Mouse (Mus musculus): ENCODE results near the gene Tmem144.
A peak's percentile ranks its signal among the peaks of the same experiment; 100 is the strongest.

The Tmem144 gene

GRCm38 (mm10) chr3:79852654-79853166 lies at the start of gene Tmem144:
TSS of gene Tmem144 (minus strand) at chr3:79852773.
- DNase-seq (ENCODE audit: low spot score in 2 of 2), result no peak

GRCm38 (mm10) chr3:79901734-79902133 lies 49.2 kb upstream of the Tmem144 start:
- DNase-seq (ENCODE audit: low spot score in 2 of 2), result no peak

GRCm38 (mm10) chr3:79901321-79901720 lies 48.7 kb upstream of the Tmem144 start:
- DNase-seq (ENCODE audit: low spot score in 2 of 2), result no peak

- no peak for DNase-seq (ENCODE audit: low spot score in 2 of 2)
These were observed 47.9 kb upstream of the Tmem144 start for GRCm38 (mm10) chr3:79900502-79900901.

GRCm38 (mm10) chr3:79899906-79900305 lies 47.3 kb upstream of the Tmem144 start:
- DNase-seq (ENCODE audit: low spot score in 2 of 2), result no peak

GRCm38 (mm10) chr3:79898514-79898913 lies 45.9 kb upstream of the Tmem144 start:
- no peak for DNase-seq (ENCODE audit: low spot score in 2 of 2)

GRCm38 (mm10) chr3:79897534-79898370 lies 45.2 kb upstream of the Tmem144 start:
- DNase-seq (ENCODE audit: low spot score in 2 of 2), result no peak

- no peak for DNase-seq (ENCODE audit: low spot score in 2 of 2)
These were observed 35.4 kb upstream of the Tmem144 start for GRCm38 (mm10) chr3:79887966-79888365.

- DNase-seq (ENCODE audit: low spot score in 2 of 2), result no peak
These were observed 34.7 kb upstream of the Tmem144 start for GRCm38 (mm10) chr3:79887161-79887855.

GRCm38 (mm10) chr3:79886357-79887091 lies 34.0 kb upstream of the Tmem144 start:
- no peak for DNase-seq (ENCODE audit: low spot score in 2 of 2)

GRCm38 (mm10) chr3:79885686-79886356 lies 33.2 kb upstream of the Tmem144 start:
- no peak for DNase-seq (ENCODE audit: low spot score in 2 of 2)

GRCm38 (mm10) chr3:79884761-79885189 lies 32.2 kb upstream of the Tmem144 start:
- DNase-seq (ENCODE audit: low spot score in 2 of 2), result peak in 1 of 2 experiments; percentile 17

GRCm38 (mm10) chr3:79884305-79884704 lies 31.7 kb upstream of the Tmem144 start, which contains the start of gene Fam198b:
TSS of gene Fam198b (plus strand) at chr3:79884533.
- no peak for DNase-seq (ENCODE audit: low spot score in 2 of 2)

- DNase-seq (ENCODE audit: low spot score in 2 of 2), result peak in 1 of 2 experiments; percentile 41
These were observed 30.5 kb upstream of the Tmem144 start for GRCm38 (mm10) chr3:79883092-79883491.

GRCm38 (mm10) chr3:79881645-79882044 lies 29.1 kb upstream of the Tmem144 start:
- no peak for DNase-seq (ENCODE audit: low spot score in 2 of 2)

- no peak for DNase-seq (ENCODE audit: low spot score in 2 of 2)
These were observed 26.7 kb upstream of the Tmem144 start for GRCm38 (mm10) chr3:79879246-79879645.

- no peak for DNase-seq (ENCODE audit: low spot score in 2 of 2)
These were observed 25.8 kb upstream of the Tmem144 start for GRCm38 (mm10) chr3:79878350-79878749.

- no peak for DNase-seq (ENCODE audit: low spot score in 2 of 2)
These were observed 22.9 kb upstream of the Tmem144 start for GRCm38 (mm10) chr3:79875471-79875870.

GRCm38 (mm10) chr3:79867121-79867709 lies 14.6 kb upstream of the Tmem144 start:
- DNase-seq (ENCODE audit: low spot score in 2 of 2), result no peak

GRCm38 (mm10) chr3:79866526-79866925 lies 14.0 kb upstream of the Tmem144 start:
- no peak for DNase-seq (ENCODE audit: low spot score in 2 of 2)

GRCm38 (mm10) chr3:79866089-79866488 lies 13.5 kb upstream of the Tmem144 start:
- DNase-seq (ENCODE audit: low spot score in 2 of 2), result no peak

Measured in spleen, postnatal 36 days (tissue).